Mouse (Mus musculus) layer of hippocampus, adult 2 months (tissue): ENCODE measurements at regions not wholly inside any gene's neighbourhood (a gene's known extent, or its start where the extent isn't known, plus 50 kb on each side); places are given as distances from the start of the nearest gene placed in this dataset.

Experiments
- DNase-seq, 2 experiments: peaks; one replicate each; pipeline ENCODE4 v3.0.0; 2022; ENCODE audit warnings: low spot score in 2 of 2
- H3K27ac ChIP-seq: fragments of 200-600 bp; 2 replicates; pipeline ENCODE4 v1.8.1; 2022
- H3K4me3 ChIP-seq: fragments of 200-600 bp; 2 replicates; pipeline ENCODE4 v1.8.1; 2022; ENCODE audit warnings: mild to moderate bottlenecking
- CTCF ChIP-seq: fragments of 200-600 bp; conservative IDR thresholded peaks from 2 replicates; pipeline ENCODE4 v1.8.1; 2022; ENCODE audit warnings: antibody characterized with exemption, mild to moderate bottlenecking, moderate library complexity

- peak; percentile 64 to 79 for DNase-seq
- no peak overlapping the region for H3K4me3 ChIP-seq
- TF ChIP-seq CTCF: no peak
- H3K27ac ChIP-seq: peak overlapping the region; percentile 43; the same call in 1 of the 2 replicates
These were observed 662.9 kb upstream of the Kirrel3 start for GRCm38 (mm10) chr9:33822574-33823394.

GRCm38 (mm10) chr9:33826116-33826515 lies 659.6 kb upstream of the Kirrel3 start:
- DNase-seq: peak; percentile 14 to 28
- no peak for TF ChIP-seq CTCF

DNA sequence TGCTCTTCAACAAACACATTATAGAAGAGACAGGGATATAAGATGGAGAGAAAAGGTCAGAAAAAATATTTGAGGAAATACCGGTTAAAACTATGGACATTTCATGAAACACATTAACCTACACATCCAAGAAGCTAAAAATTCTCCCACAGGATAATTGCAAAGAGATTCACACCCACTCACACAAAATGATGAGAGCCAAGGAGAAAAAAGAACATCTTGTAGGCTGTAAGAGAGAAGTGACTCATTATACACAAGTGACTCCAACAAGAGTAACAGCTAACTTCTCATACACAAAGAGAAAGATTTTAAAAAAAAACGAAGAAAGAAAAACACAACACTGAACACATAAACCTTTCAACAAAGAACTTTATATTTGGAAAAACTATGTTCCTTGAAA lies 658.3 kb upstream of the Kirrel3 start:
- TF ChIP-seq CTCF: no peak
- DNase-seq: peak in 1 of 2 experiments; percentile 23

More at GRCm38 (mm10) chr9:33826116-33826515, 659.6 kb upstream of the Kirrel3 start:
- H3K27ac ChIP-seq: peak overlapping the region; percentile 46; the same call in 1 of the 2 replicates
- no peak overlapping the region for H3K4me3 ChIP-seq

GRCm38 (mm10) chr9:33837666-33838380 lies 647.9 kb upstream of the Kirrel3 start:
- Histone ChIP-seq H3K4me3 (no peak overlapping the region), H3K27ac (no peak overlapping the region)
- no peak for DNase-seq
- no peak for TF ChIP-seq CTCF

More for the DNA sequence above, 658.3 kb upstream of the Kirrel3 start:
- Histone ChIP-seq H3K4me3 (no peak overlapping the region), H3K27ac (peak overlapping the region; percentile 46; the same call in 1 of the 2 replicates)

- no peak for TF ChIP-seq CTCF
- DNase-seq: no peak
- no peak overlapping the region for H3K27ac ChIP-seq
- no peak overlapping the region for H3K4me3 ChIP-seq
These were observed 636.1 kb upstream of the Kirrel3 start for GRCm38 (mm10) chr9:33849623-33850022.

- DNase-seq: no peak
These were observed 635.7 kb upstream of the Kirrel3 start for GRCm38 (mm10) chr9:33850024-33850423.

DNA sequence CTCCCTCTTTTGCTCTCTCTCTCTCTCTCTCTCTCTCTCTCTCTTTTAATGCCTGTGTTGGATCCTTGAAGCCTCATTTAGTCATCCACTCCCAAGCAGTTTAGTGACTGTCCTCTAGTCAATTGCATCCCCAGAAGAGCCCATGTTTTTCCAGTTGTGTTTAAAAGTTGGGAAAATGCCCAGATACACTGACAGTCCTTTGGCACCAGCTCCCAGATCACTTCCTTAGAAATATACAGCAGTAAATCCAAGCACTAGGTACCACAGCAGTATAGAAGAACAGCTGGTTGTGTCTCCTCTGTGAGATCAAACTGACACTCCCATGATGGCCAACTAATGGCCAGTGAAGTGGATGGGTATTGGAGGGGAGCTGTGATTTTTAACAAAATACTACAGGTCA lies 634.7 kb upstream of the Kirrel3 start:
- DNase-seq: no peak
- no peak for TF ChIP-seq CTCF
- H3K4me3 ChIP-seq: no peak overlapping the region
- no peak overlapping the region for H3K27ac ChIP-seq

More at GRCm38 (mm10) chr9:33850024-33850423, 635.7 kb upstream of the Kirrel3 start:
- no peak for TF ChIP-seq CTCF
- H3K4me3 ChIP-seq: no peak overlapping the region
- no peak overlapping the region for H3K27ac ChIP-seq

- Histone ChIP-seq H3K27ac (no peak overlapping the region), H3K4me3 (no peak overlapping the region)
- peak; percentile 76 for TF ChIP-seq CTCF
- peak in 1 of 2 experiments; percentile 19 for DNase-seq
These were observed 629.5 kb upstream of the Kirrel3 start for GRCm38 (mm10) chr9:33856169-33856568.

GRCm38 (mm10) chr9:33858511-33858910 lies 627.2 kb upstream of the Kirrel3 start:
- TF ChIP-seq CTCF: no peak
- H3K4me3 ChIP-seq: no peak overlapping the region
- H3K27ac ChIP-seq: no peak overlapping the region
- no peak for DNase-seq

DNA sequence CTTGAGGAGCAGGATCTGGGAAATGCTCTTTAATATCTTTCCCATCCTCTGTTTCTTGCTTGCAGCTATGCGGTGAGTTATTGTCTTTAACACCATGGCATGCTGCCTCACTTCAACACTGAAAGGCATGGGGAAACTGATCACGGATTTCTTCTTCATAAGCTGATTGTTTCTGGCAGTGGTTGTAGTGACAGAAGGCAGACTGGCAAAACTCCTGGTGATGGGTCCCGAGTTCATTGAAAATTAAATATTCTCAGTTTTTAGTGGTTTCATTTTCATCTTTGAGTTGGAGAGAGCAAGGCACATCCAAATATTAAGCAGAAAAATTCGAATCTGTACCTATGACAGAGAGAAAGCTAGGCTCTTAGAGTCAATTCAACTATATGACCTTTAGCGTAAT lies 617.0 kb upstream of the Kirrel3 start:
- peak; percentile 9 to 24 for DNase-seq
- Histone ChIP-seq H3K27ac (peak overlapping the region; percentile 7; the same call in 1 of the 2 replicates), H3K4me3 (no peak overlapping the region)
- TF ChIP-seq CTCF: no peak

- DNase-seq: no peak
- no peak for TF ChIP-seq CTCF
- Histone ChIP-seq H3K4me3 (no peak overlapping the region), H3K27ac (no peak overlapping the region)
These were observed 598.4 kb upstream of the Kirrel3 start for GRCm38 (mm10) chr9:33887279-33887678.

GRCm38 (mm10) chr9:33892001-33892400 lies 593.7 kb upstream of the Kirrel3 start:
- Histone ChIP-seq H3K27ac (no peak overlapping the region), H3K4me3 (no peak overlapping the region)
- DNase-seq: no peak
- TF ChIP-seq CTCF: no peak

DNA sequence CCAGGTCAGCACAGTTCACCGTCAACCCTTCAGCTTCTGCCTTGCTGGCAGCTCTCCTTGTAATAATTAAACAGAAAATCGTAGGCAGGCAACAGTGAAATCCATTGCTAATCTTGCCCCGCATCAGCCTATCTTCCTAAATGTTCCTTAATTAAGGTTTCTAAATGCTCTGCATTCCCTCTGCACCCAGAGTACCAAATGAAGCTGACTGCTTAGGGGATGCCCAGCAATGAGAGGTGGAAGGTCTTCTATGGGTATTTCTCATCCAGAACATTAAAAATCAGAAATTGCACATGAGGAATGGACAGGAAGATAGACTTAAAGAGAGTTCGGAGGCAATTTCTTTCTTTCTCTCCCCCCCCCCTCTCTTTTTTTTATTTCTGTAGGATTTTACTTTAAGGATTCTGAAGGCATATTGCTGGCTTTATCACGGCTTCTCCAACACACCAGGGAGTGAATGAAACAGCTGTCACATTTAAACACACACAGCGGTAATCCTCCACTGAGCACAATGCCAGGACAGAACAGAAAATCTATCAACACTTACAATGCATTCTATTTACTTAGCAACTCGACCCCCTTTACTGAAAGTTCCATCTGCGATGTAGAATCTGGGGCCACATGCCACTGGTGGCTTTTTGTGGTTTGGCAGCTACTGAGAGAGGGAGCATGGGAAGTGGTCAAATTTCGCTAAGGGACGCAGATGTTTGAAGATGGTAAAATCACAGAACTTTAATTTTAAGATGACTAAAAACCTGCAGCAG lies 584.2 kb upstream of the Kirrel3 start:
- Histone ChIP-seq H3K27ac (no peak overlapping the region), H3K4me3 (no peak overlapping the region)
- no peak for DNase-seq
- no peak for TF ChIP-seq CTCF
